ENCODE assay signal across 8 mouse cellular contexts in genomic region chr14:51088166-51088969, GRCm38 (mm10). TPM values are rescaled to one million over a fixed set of nuclear protein-coding genes. Genes with fewer than 3 reads are reported as not detected.
DNase-seq lines count a peak whose midpoint lies in the region; ATAC-seq and TF ChIP-seq lines count a peak whose summit lies in the region.

No protein-coding gene starts in this region.

- peak overlapping the region; percentile 48 for H3K9ac ChIP-seq in forebrain, embryonic 11.5 days (ENCODE audit: low read length)
- peak overlapping the region; percentile 57 for H3K9ac ChIP-seq in liver, embryonic 15.5 days
- peak overlapping the region; percentile 59 for H3K9ac ChIP-seq in neural tube, embryonic 11.5 days (ENCODE audit: low read length)
- peak overlapping the region; percentile 62 for H3K9ac ChIP-seq in stomach, postnatal 0 days (ENCODE audit: low read length)

- H3K27me3 ChIP-seq in forebrain, embryonic 11.5 days (ENCODE audit: control insufficient read depth, insufficient read depth, low read length), result no peaks in the 10 kb centered on the region; the same call in 1 of the 2 replicates
- peaks cover 15% of the 10 kb centered on the region for H3K27me3 ChIP-seq in liver, embryonic 15.5 days
- H3K27me3 ChIP-seq in neural tube, embryonic 11.5 days (ENCODE audit: control insufficient read depth, insufficient read depth, low read length), result no peaks in the 10 kb centered on the region; the same call in 1 of the 2 replicates
- no peaks in the 10 kb centered on the region for H3K27me3 ChIP-seq in stomach, postnatal 0 days (ENCODE audit: control insufficient read depth, insufficient read depth, low read length)

- DNase-seq in ES-CJ7 (ENCODE audit: low read depth, low spot score), result peak; percentile 91
- DNase-seq in c-Kit-positive CD71-positive TER-119-positive erythroid progenitor cells, embryonic 14.5 days (ENCODE audit: low spot score), result peak; percentile 85
- DNase-seq in forebrain, embryonic 11.5 days (ENCODE audit: low spot score), result peak; percentile 88
- peak; percentile 90 for DNase-seq in heart, postnatal 10 days
- DNase-seq in kidney, postnatal 4 days, result peak; percentile 86 to 92
- DNase-seq in neural tube, embryonic 11.5 days (ENCODE audit: low spot score), result peak; percentile 82
- peak; percentile 68 for DNase-seq in stomach, postnatal 0 days (ENCODE audit: low spot score)

- H3K4me2 ChIP-seq in forebrain, embryonic 11.5 days (ENCODE audit: low read depth, low read length, severe bottlenecking), result peak overlapping the region; percentile 48
- H3K4me2 ChIP-seq in liver, embryonic 15.5 days, result peak overlapping the region; percentile 90
- H3K4me2 ChIP-seq in neural tube, embryonic 11.5 days (ENCODE audit: low read depth), result peak overlapping the region; percentile 76
- H3K4me2 ChIP-seq in stomach, postnatal 0 days (replicated peaks; ENCODE audit: low read depth), result peak overlapping the region; percentile 77

- no peak overlapping the region for H3K27ac ChIP-seq in forebrain, embryonic 11.5 days (ENCODE audit: low read depth, low read length)
- H3K27ac ChIP-seq in liver, embryonic 15.5 days (replicated peaks), result peak overlapping the region; percentile 81
- 0 out of 2 replicates have a peak overlapping the region, but pooled peaks have one; percentile 44 for H3K27ac ChIP-seq in neural tube, embryonic 11.5 days (ENCODE audit: low read depth, low read length)
- H3K27ac ChIP-seq in stomach, postnatal 0 days (replicated peaks), result peak overlapping the region; percentile 90

- WGBS in forebrain, embryonic 11.5 days, result 1% methylated on average over 23 of the region's 23 CpGs
- WGBS in liver, embryonic 15.5 days (ENCODE audit: insufficient replicate concordance), result 1% methylated on average over 23 of the region's 23 CpGs
- WGBS in neural tube, embryonic 11.5 days, result under 1% methylated on average over 23 of the region's 23 CpGs
- WGBS in stomach, postnatal 0 days, result 1% methylated on average over 23 of the region's 23 CpGs

- intact Hi-C loops in heart, postnatal 10 days (cut with DNase I), result loop anchor here (2.0 kb wide), 1 partner anchor 282 kb away; the partner anchor contains the start of genes Ccnb1ip1 and Parp2

- H3K4me1 ChIP-seq in forebrain, embryonic 11.5 days (replicated peaks; ENCODE audit: control insufficient read depth, insufficient read depth, low read length), result no peaks in the 10 kb centered on the region
- H3K4me1 ChIP-seq in liver, embryonic 15.5 days (replicated peaks), result peaks cover 85% of the 10 kb centered on the region
- H3K4me1 ChIP-seq in neural tube, embryonic 11.5 days (ENCODE audit: control insufficient read depth, insufficient read depth, low read length), result peaks cover 7% of the 10 kb centered on the region
- H3K4me1 ChIP-seq in stomach, postnatal 0 days (replicated peaks; ENCODE audit: control insufficient read depth, insufficient read depth), result no peaks in the 10 kb centered on the region

- no peak for TF ChIP-seq EP300 in stomach, postnatal 0 days (optimal IDR thresholded peaks at IDR 0.05)

- H3K9me3 ChIP-seq in forebrain, embryonic 11.5 days (ENCODE audit: control insufficient read depth, low read length), result no peaks in the 10 kb centered on the region
- H3K9me3 ChIP-seq in liver, embryonic 15.5 days (replicated peaks), result no peaks in the 10 kb centered on the region
- H3K9me3 ChIP-seq in neural tube, embryonic 11.5 days (ENCODE audit: control insufficient read depth, low read length), result no peaks in the 10 kb centered on the region
- no peaks in the 10 kb centered on the region for H3K9me3 ChIP-seq in stomach, postnatal 0 days (ENCODE audit: control insufficient read depth, low read length)

- TF ChIP-seq CTCF in stomach, postnatal 0 days (IDR thresholded peaks at IDR 0.05; ENCODE audit: low read depth), result no peak

- no peaks in the 10 kb centered on the region for H3K36me3 ChIP-seq in forebrain, embryonic 11.5 days (ENCODE audit: control insufficient read depth, insufficient read depth, low read length)
- H3K36me3 ChIP-seq in liver, embryonic 15.5 days (replicated peaks), result no peaks in the 10 kb centered on the region
- H3K36me3 ChIP-seq in neural tube, embryonic 11.5 days (ENCODE audit: control insufficient read depth, insufficient read depth, low read length), result no peaks in the 10 kb centered on the region
- H3K36me3 ChIP-seq in stomach, postnatal 0 days (ENCODE audit: control insufficient read depth, insufficient read depth, low read length), result no peaks in the 10 kb centered on the region

- peak; percentile 36 for ATAC-seq in forebrain, embryonic 11.5 days (replicated peaks; ENCODE audit: low FRiP score)
- peak; percentile 36 for ATAC-seq in liver, embryonic 15.5 days (ENCODE audit: insufficient read depth)
- peak; percentile 42 for ATAC-seq in neural tube, embryonic 11.5 days (ENCODE audit: insufficient read depth, low FRiP score, low TSS enrichment)
- ATAC-seq in stomach, postnatal 0 days (ENCODE audit: low FRiP score, low TSS enrichment), result peak; percentile 31

- H3K4me3 ChIP-seq in forebrain, embryonic 11.5 days (ENCODE audit: low read depth, low read length), result peak overlapping the region; percentile 47
- H3K4me3 ChIP-seq in liver, embryonic 15.5 days (replicated peaks), result peak overlapping the region; percentile 72
- peak overlapping the region; percentile 68 for H3K4me3 ChIP-seq in neural tube, embryonic 11.5 days (ENCODE audit: low read depth, low read length)
- H3K4me3 ChIP-seq in stomach, postnatal 0 days (ENCODE audit: low read depth, low read length), result peak overlapping the region; percentile 63

RNA-seq across cellular contexts. Expression of gene Rnase4, which starts 2.5 kb away (rescaled TPM):
- polyA plus RNA-seq in forebrain, embryonic 11.5 days (2014; fragmentation: Nextera tagmentation; extraction: Ambion mirVana), result 10.8 and 11.4 TPM in 2 replicates
- total RNA-seq in heart, postnatal 10 days (2021), result 10 to 100 TPM; 45.4 to 46.9 TPM
- polyA plus RNA-seq in liver, embryonic 15.5 days (2015; fragmentation: Nextera tagmentation; extraction: Ambion mirVana), result 23.0 and 23.7 TPM in 2 replicates
- 12.3 and 12.7 TPM in 2 replicates for polyA plus RNA-seq in neural tube, embryonic 11.5 days (2014; fragmentation: Nextera tagmentation; extraction: Ambion mirVana)
- polyA plus RNA-seq in stomach, postnatal 0 days (2015; fragmentation: Nextera tagmentation; extraction: Ambion mirVana), result 152 and 157 TPM in 2 replicates

RNA-seq across cellular contexts. Expression of gene Ang, which starts 2.6 kb away (rescaled TPM):
- polyA plus RNA-seq in forebrain, embryonic 11.5 days (2014; fragmentation: Nextera tagmentation; extraction: Ambion mirVana), result 1.9 and 3.0 TPM in 2 replicates
- 1 to 10 TPM; 3.2 to 4.0 TPM for total RNA-seq in heart, postnatal 10 days (2021)
- polyA plus RNA-seq in liver, embryonic 15.5 days (2015; fragmentation: Nextera tagmentation; extraction: Ambion mirVana), result 6.8 and 7.4 TPM in 2 replicates
- 2.2 TPM in 2 replicates for polyA plus RNA-seq in neural tube, embryonic 11.5 days (2014; fragmentation: Nextera tagmentation; extraction: Ambion mirVana)
- 27.7 and 29.5 TPM in 2 replicates for polyA plus RNA-seq in stomach, postnatal 0 days (2015; fragmentation: Nextera tagmentation; extraction: Ambion mirVana)

RNA-seq across cellular contexts. Expression of gene Olfr750, which starts 14.1 kb away (rescaled TPM):
- 0.04 TPM in 1 of 2 replicates, not detected in the other for polyA plus RNA-seq in forebrain, embryonic 11.5 days (2014; fragmentation: Nextera tagmentation; extraction: Ambion mirVana)
- not detected for total RNA-seq in heart, postnatal 10 days (2021)
- polyA plus RNA-seq in liver, embryonic 15.5 days (2015; fragmentation: Nextera tagmentation; extraction: Ambion mirVana), result not detected in 2 replicates
- not detected in 2 replicates for polyA plus RNA-seq in neural tube, embryonic 11.5 days (2014; fragmentation: Nextera tagmentation; extraction: Ambion mirVana)
- not detected in 2 replicates for polyA plus RNA-seq in stomach, postnatal 0 days (2015; fragmentation: Nextera tagmentation; extraction: Ambion mirVana)

RNA-seq across cellular contexts. Expression of gene Eddm3b, which starts 25.9 kb away (rescaled TPM):
- 0.19 TPM in 1 of 2 replicates, not detected in the other for polyA plus RNA-seq in forebrain, embryonic 11.5 days (2014; fragmentation: Nextera tagmentation; extraction: Ambion mirVana)
- not detected for total RNA-seq in heart, postnatal 10 days (2021)
- polyA plus RNA-seq in liver, embryonic 15.5 days (2015; fragmentation: Nextera tagmentation; extraction: Ambion mirVana), result not detected in 2 replicates
- not detected in 2 replicates for polyA plus RNA-seq in neural tube, embryonic 11.5 days (2014; fragmentation: Nextera tagmentation; extraction: Ambion mirVana)
- polyA plus RNA-seq in stomach, postnatal 0 days (2015; fragmentation: Nextera tagmentation; extraction: Ambion mirVana), result not detected in 2 replicates

RNA-seq across cellular contexts. Expression of gene Rnase12, which starts 30.9 kb away (rescaled TPM):
- not detected in 2 replicates for polyA plus RNA-seq in forebrain, embryonic 11.5 days (2014; fragmentation: Nextera tagmentation; extraction: Ambion mirVana)
- total RNA-seq in heart, postnatal 10 days (2021), result not detected
- polyA plus RNA-seq in liver, embryonic 15.5 days (2015; fragmentation: Nextera tagmentation; extraction: Ambion mirVana), result 1.2 and 1.7 TPM in 2 replicates
- polyA plus RNA-seq in neural tube, embryonic 11.5 days (2014; fragmentation: Nextera tagmentation; extraction: Ambion mirVana), result not detected in 2 replicates
- 0.52 and 0.57 TPM in 2 replicates for polyA plus RNA-seq in stomach, postnatal 0 days (2015; fragmentation: Nextera tagmentation; extraction: Ambion mirVana)
